Mouse (Mus musculus) lung, embryonic 14.5 days (tissue): Measurements from ENCODE around the gene Ccer2. TPM values are rescaled to one million over a fixed set of nuclear protein-coding genes. Genes with fewer than 3 reads are reported as not detected.

Source experiments
- ATAC-seq: fragments of 200-750 bp; cut with Nextera tagmentation; 2 replicates; pipeline ENCODE4 v1.8.0; 2017; ENCODE audit warnings: mild to moderate bottlenecking, moderate TSS enrichment, moderate library complexity; ENCODE audit not compliant: insufficient read depth
- DNase-seq: peaks from one replicate; pipeline ENCODE4 v3.0.0-alpha.2; 2015
- H3K27ac ChIP-seq: fragments of 300-500 bp; sonication (generic); 2 replicates; pipeline ENCODE4 v1.5.1; 2014; ENCODE audit warnings: low read depth, mild to moderate bottlenecking, moderate library complexity
- H3K27me3 ChIP-seq: fragments of 300-500 bp; sonication (generic); 2 replicates; pipeline ENCODE4 v1.6.1; 2014; ENCODE audit warnings: low read length, control low read depth; ENCODE audit not compliant: insufficient read depth
- H3K36me3 ChIP-seq: fragments of 300-500 bp; sonication (generic); 2 replicates; pipeline ENCODE4 v1.6.1; 2014; ENCODE audit warnings: control low read depth; ENCODE audit not compliant: insufficient read depth
- H3K4me1 ChIP-seq: fragments of 300-500 bp; sonication (generic); 2 replicates; pipeline ENCODE4 v1.6.1; 2014; ENCODE audit warnings: antibody characterized with exemption, control low read depth; ENCODE audit not compliant: insufficient read depth
- H3K4me2 ChIP-seq: fragments of 300-500 bp; sonication (generic); 2 replicates; pipeline ENCODE4 v1.6.1; 2014; ENCODE audit warnings: mild to moderate bottlenecking
- H3K4me3 ChIP-seq: fragments of 300-500 bp; sonication (generic); 2 replicates; pipeline ENCODE4 v1.5.1; 2014; ENCODE audit warnings: low read depth, low read length
- H3K9ac ChIP-seq: fragments of 300-500 bp; sonication (generic); 2 replicates; pipeline ENCODE4 v1.6.1; 2014
- H3K9me3 ChIP-seq: fragments of 300-500 bp; sonication (generic); 2 replicates; pipeline ENCODE4 v1.6.1; 2016; ENCODE audit warnings: low read depth, low read length, control low read depth
- CTCF ChIP-seq: IDR thresholded peaks from 2 replicates; pipeline ENCODE4 v1.5.1; 2016; ENCODE audit warnings: antibody characterized with exemption, low read depth
- WGBS: fragments of 180-500 bp; shearing (Covaris S2); extraction: QIAGEN DNeasy Blood & Tissue Kit; methylation state at CpG from one replicate; pipeline ENCODE4 v1.1.7; 2014; 5-methylcytosine and 5-hydroxymethylcytosine counted together
- polyA plus RNA-seq: library from polyadenylated mRNA; unstranded; fragments of >200 nt; fragmentation: Nextera tagmentation; extraction: Ambion mirVana; gene quantifications from 2 replicates; pipeline ENCODE4 v1.2.1, GENCODE M21; 2014

Ccer2 gene
- polyA plus RNA-seq = not detected in 2 replicates

- no peak; the same call in 1 of the 2 replicates for ATAC-seq
- DNase-seq = no peak
- Histone ChIP-seq H3K9ac (no peak within 1 kb of the TSS), H3K36me3 (peaks cover 36% of the 10 kb centered on the region; the same call in 1 of the 2 replicates), H3K4me2 (peak within 1 kb of the TSS; percentile 23; the same call in 1 of the 2 replicates), H3K4me1 (no peaks in the 10 kb centered on the region), H3K27me3 (peaks cover 9% of the 10 kb centered on the region; the same call in 1 of the 2 replicates), H3K9me3 (no peaks in the 10 kb centered on the region), H3K27ac (no peak within 1 kb of the TSS), H3K4me3 (no peak within 1 kb of the TSS)
- no peak for TF ChIP-seq CTCF
- WGBS = 3% methylated on average over 17 of the region's 17 CpGs
Measured at GRCm38 (mm10) chr7:28756079-28756478, at the start of gene Ccer2. TSS of gene Ccer2 (plus strand) at chr7:28756174.

DNA sequence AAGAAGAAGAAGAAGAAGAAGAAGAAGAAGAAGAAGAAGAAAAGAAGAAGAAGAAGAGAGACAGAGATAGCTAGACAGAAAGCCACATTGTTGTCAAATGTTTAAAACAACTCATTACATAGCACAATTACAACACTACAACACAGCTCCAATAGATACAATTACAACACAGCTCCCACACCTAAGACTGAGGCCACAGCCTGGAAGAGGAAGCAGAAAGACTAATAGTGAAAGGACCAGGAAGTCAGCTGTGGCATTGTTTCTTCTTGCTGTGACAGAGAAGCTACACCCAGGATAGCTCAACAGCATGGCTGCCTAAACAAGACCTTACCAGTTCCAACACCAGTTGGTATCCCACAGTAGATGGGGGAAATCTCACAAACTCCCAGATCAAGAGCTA, 46.5 kb upstream of the Ccer2 start:
- no peak for TF ChIP-seq CTCF
- Histone ChIP-seq H3K9ac (no peak overlapping the region), H3K4me2 (no peak overlapping the region), H3K4me3 (no peak overlapping the region), H3K9me3 (no peaks in the 10 kb centered on the region), H3K36me3 (no peaks in the 10 kb centered on the region), H3K27ac (no peak overlapping the region), H3K27me3 (no peaks in the 10 kb centered on the region), H3K4me1 (no peaks in the 10 kb centered on the region)
- ATAC-seq (no peak), DNase-seq (no peak)

DNA sequence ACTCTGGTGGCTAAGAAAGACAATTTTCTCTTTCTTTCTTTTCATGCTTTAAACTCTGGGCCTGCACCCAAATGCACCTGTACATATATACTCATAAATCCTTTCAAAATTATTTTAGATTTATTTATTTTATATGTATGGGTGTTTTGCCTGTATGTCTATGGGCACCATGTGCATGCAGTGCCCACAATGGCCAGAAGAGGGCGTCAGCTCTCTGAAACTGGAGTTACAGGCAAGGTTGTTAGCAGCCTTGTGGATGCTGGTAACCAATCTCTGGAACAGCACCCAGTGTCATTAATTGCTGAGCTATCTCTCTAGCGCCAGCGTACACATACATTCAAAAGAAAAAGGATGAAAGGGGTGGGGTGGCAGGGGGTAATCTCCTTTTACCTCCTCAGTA, 45.0 kb upstream of the Ccer2 start:
- no peak overlapping the region for H3K4me2 ChIP-seq
- no peaks in the 10 kb centered on the region; the same call in 1 of the 2 replicates for H3K4me1 ChIP-seq
- H3K27ac ChIP-seq = no peak overlapping the region
- TF ChIP-seq CTCF = peak; percentile 39
- no peak overlapping the region for H3K4me3 ChIP-seq
- no peak for ATAC-seq
- H3K9ac ChIP-seq = no peak overlapping the region
- no peaks in the 10 kb centered on the region for H3K9me3 ChIP-seq
- H3K27me3 ChIP-seq = no peaks in the 10 kb centered on the region
- no peak for DNase-seq
- WGBS = 70% methylated on average over 3 of the region's 3 CpGs
- H3K36me3 ChIP-seq = no peaks in the 10 kb centered on the region

- Histone ChIP-seq H3K4me1 (peaks cover 3% of the 10 kb centered on the region; the same call in 1 of the 2 replicates), H3K27ac (no peak overlapping the region), H3K27me3 (no peaks in the 10 kb centered on the region), H3K9me3 (no peaks in the 10 kb centered on the region), H3K36me3 (no peaks in the 10 kb centered on the region), H3K4me2 (no peak overlapping the region), H3K9ac (no peak overlapping the region), H3K4me3 (no peak overlapping the region)
- DNase-seq (no peak), ATAC-seq (no peak)
- 57% methylated on average over 5 of the region's 5 CpGs for WGBS
- no peak for TF ChIP-seq CTCF
Measured at GRCm38 (mm10) chr7:28714667-28715066, 41.3 kb upstream of the Ccer2 start.

DNA sequence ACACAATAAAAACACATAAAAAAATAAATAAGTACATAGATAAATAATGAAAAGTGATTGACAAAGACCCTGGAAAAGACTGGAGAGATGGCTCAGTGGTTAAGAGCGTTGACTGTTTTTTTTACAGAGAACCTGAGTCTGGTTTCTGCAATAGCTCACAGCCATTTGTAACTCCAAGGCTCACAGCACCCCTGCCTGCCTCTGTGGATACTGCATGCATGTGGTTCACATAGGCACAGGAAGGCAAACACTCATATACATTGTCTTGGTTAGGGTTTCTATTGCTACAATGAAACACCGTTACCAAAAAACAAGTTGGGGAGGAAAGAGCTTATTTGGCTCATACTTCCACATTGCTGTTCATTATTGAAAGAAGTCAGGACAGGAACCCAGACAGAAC, 40.4 kb upstream of the Ccer2 start:
- TF ChIP-seq CTCF = peak; percentile 45
- Histone ChIP-seq H3K4me2 (no peak overlapping the region), H3K9ac (no peak overlapping the region), H3K4me1 (peaks cover 3% of the 10 kb centered on the region; the same call in 1 of the 2 replicates), H3K9me3 (no peaks in the 10 kb centered on the region), H3K36me3 (no peaks in the 10 kb centered on the region), H3K27ac (no peak overlapping the region), H3K27me3 (no peaks in the 10 kb centered on the region), H3K4me3 (no peak overlapping the region)
- 95% methylated on average over 2 of the region's 2 CpGs for WGBS
- no peak for ATAC-seq
- no peak for DNase-seq

GRCm38 (mm10) chr7:28716590-28717281, 39.2 kb upstream of the Ccer2 start, which contains the start of gene Fbxo17:
TSS of gene Fbxo17 (plus strand) at chr7:28716804.
- Histone ChIP-seq H3K36me3 (no peaks in the 10 kb centered on the region), H3K27me3 (no peaks in the 10 kb centered on the region), H3K4me3 (peak within 1 kb of the TSS; percentile 56), H3K9me3 (no peaks in the 10 kb centered on the region), H3K4me2 (peak within 1 kb of the TSS; percentile 77), H3K9ac (peak within 1 kb of the TSS; percentile 76), H3K4me1 (peaks cover 3% of the 10 kb centered on the region; the same call in 1 of the 2 replicates), H3K27ac (peak within 1 kb of the TSS; percentile 73)
- 2% methylated on average over 35 of the region's 36 CpGs for WGBS
- ATAC-seq (peak; percentile 82), DNase-seq (peak; percentile 77)
- peak; percentile 54 for TF ChIP-seq CTCF

GRCm38 (mm10) chr7:28717726-28718125, 38.2 kb upstream of the Ccer2 start:
- Histone ChIP-seq H3K27ac (no peak overlapping the region), H3K4me1 (peaks cover 3% of the 10 kb centered on the region; the same call in 1 of the 2 replicates), H3K9ac (0 out of 2 replicates have a peak overlapping the region, but pooled peaks have one; percentile 76), H3K9me3 (no peaks in the 10 kb centered on the region), H3K36me3 (no peaks in the 10 kb centered on the region), H3K27me3 (no peaks in the 10 kb centered on the region), H3K4me2 (peak overlapping the region; percentile 77), H3K4me3 (peak overlapping the region; percentile 56)
- TF ChIP-seq CTCF = no peak
- no peak for ATAC-seq
- DNase-seq = peak; percentile 61
- WGBS = 61% methylated on average over 10 of the region's 10 CpGs
